Mouse (Mus musculus): Measurements from ENCODE around the gene Olfr1189.
"Not testable (repeated sequence)": the region's sequence is repeated elsewhere in the genome, so short reads cannot be mapped to it uniquely, and the experiment has no call there.

Gene Olfr1189

DNA sequence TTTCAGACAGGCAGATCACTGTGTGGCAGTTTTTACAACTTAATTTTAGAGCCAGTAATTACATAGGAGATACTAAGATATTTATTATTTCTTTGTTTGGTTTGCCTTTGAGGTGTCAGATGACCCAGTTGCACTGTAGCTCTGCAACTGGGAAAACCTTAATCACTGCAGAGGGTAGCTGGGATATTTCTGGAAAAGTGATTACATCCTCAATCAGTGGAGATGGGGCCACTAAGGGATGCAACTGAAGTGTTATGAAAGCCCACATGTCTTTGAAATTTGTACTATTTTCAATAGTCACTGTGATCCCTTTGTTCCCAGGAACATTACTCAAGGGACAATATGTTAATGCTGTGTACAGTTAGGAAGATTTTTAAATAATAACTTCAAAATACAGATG is at the start of gene Olfr1189:
Gene Olfr1189 (plus strand): TSS at position 301 of the 400 bp plus-strand sequence.
- no peak for DNase-seq (ENCODE audit: low spot score)

DNA sequence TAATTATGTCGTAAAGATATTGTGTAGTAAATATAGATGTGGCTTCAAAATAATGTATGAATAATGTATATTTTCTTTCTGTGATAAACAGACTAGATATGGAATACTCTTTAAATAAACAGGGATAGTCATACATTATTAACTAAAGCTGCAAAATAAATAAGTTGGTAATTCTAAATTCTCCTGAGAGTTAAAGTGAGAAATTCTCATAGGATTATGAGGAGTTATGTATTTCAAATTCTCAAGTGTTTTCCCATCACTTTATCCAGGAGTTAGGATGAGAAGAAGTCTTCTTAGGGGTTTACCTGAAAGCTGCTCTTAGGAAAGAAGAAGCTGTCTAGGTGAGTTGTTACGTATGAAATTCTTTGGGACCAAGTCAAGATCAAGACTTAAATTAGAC is 29.6 kb upstream of the Olfr1189 start, which contains the start of gene Olfr1188:
Gene Olfr1188 (plus strand): TSS at position 301 of the 400 bp plus-strand sequence.
- DNase-seq (ENCODE audit: low spot score): no peak

- DNase-seq (ENCODE audit: low spot score): not testable (repeated sequence)
These were observed 13.6 kb upstream of the Olfr1189 start for GRCm38 (mm10) chr2:88572696-88573095.

DNA sequence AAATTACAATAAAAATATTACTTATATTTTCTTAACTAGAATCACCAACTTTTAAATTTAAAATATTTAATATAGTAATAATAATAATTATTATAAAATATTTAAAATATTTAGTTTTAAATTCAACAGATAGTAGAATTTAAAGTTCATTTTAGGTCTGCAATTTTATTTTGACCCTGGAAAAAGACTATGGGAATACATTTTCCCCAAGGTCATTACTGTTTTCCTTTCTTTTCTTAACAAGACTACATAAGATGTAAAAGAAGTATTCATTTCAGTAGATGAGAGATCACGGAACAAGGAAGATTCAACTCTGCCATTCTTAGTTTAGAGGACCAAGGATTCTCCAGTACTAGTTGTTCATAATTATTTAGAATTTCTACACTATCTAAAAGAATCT is 54.0 kb downstream of the Olfr1189 start, which contains the start of gene Olfr1191-ps1:
Gene Olfr1191-ps1 (plus strand): TSS at position 301 of the 400 bp plus-strand sequence.
- DNase-seq (ENCODE audit: low spot score): not testable (repeated sequence)

Data from testis, postnatal 14 days (tissue).